Mouse (Mus musculus) midbrain, embryonic 16.5 days (tissue): ENCODE measurements around the gene Olfr444. TPM values are rescaled to one million over a fixed set of nuclear protein-coding genes. Genes with fewer than 3 reads are reported as not detected.

Experiments used
- ATAC-seq: fragments of 200-750 bp; cut with Nextera tagmentation; 2 replicates; pipeline ENCODE4 v1.8.0; 2017; ENCODE audit warnings: moderate TSS enrichment
- H3K27ac ChIP-seq: fragments of 300-500 bp; sonication (generic); 2 replicates; pipeline ENCODE4 v1.5.1; 2014; ENCODE audit warnings: mild to moderate bottlenecking, low read length, mixed read lengths
- H3K27me3 ChIP-seq: fragments of 300-500 bp; sonication (generic); 2 replicates; pipeline ENCODE4 v1.6.1; 2014; ENCODE audit warnings: low read depth, low read length, mixed read lengths; ENCODE audit not compliant: control insufficient read depth, insufficient read depth
- H3K36me3 ChIP-seq: fragments of 300-500 bp; sonication (generic); 2 replicates; pipeline ENCODE4 v1.6.1; 2014; ENCODE audit warnings: mild to moderate bottlenecking, low read length, moderate library complexity, mixed read lengths; ENCODE audit not compliant: control insufficient read depth, insufficient read depth
- H3K4me1 ChIP-seq: fragments of 300-500 bp; sonication (generic); 2 replicates; pipeline ENCODE4 v1.6.1; 2014; ENCODE audit warnings: mild to moderate bottlenecking, low read length, mixed read lengths; ENCODE audit not compliant: control insufficient read depth, insufficient read depth
- H3K4me2 ChIP-seq: fragments of 300-500 bp; sonication (generic); 2 replicates; pipeline ENCODE4 v1.6.1; 2014; ENCODE audit warnings: mild to moderate bottlenecking, low read length, mixed read lengths
- H3K4me3 ChIP-seq: fragments of 300-500 bp; sonication (generic); 2 replicates; pipeline ENCODE4 v1.5.1; 2014; ENCODE audit warnings: low read depth, mild to moderate bottlenecking, low read length, moderate library complexity, mixed read lengths
- H3K9ac ChIP-seq: fragments of 300-500 bp; sonication (generic); 2 replicates; pipeline ENCODE4 v1.6.1; 2014; ENCODE audit warnings: low read depth, low read length, mixed read lengths
- H3K9me3 ChIP-seq: fragments of 300-500 bp; sonication (generic); replicated peaks from 2 replicates; pipeline ENCODE4 v1.6.1; 2014; ENCODE audit warnings: mild to moderate bottlenecking, low read length, mixed read lengths; ENCODE audit not compliant: control insufficient read depth, poor library complexity, severe bottlenecking
- WGBS: fragments of 180-500 bp; shearing (Covaris S2); extraction: QIAGEN DNeasy Blood & Tissue Kit; methylation state at CpG from one replicate; pipeline ENCODE4 v1.1.7; 2014; 5-methylcytosine and 5-hydroxymethylcytosine counted together
- polyA plus RNA-seq: library from polyadenylated mRNA; unstranded; fragments of >200 nt; fragmentation: Nextera tagmentation; extraction: Ambion mirVana; gene quantifications from 2 replicates; pipeline ENCODE4 v1.2.1, GENCODE M21; 2015

The Olfr444 gene
- polyA plus RNA-seq, result not detected in 2 replicates

GRCm38 (mm10) chr6:42948767-42949166 is at the start of gene Olfr444:
TSS of gene Olfr444 (plus strand) at chr6:42949067.
- Histone ChIP-seq H3K4me1 (no peaks in the 10 kb centered on the region), H3K4me3 (no peak within 1 kb of the TSS), H3K27ac (no peak within 1 kb of the TSS), H3K4me2 (no peak within 1 kb of the TSS), H3K9ac (no peak within 1 kb of the TSS), H3K27me3 (no peaks in the 10 kb centered on the region), H3K36me3 (no peaks in the 10 kb centered on the region), H3K9me3 (no peaks in the 10 kb centered on the region)
- 83% methylated on average over 1 of the region's 1 CpGs for WGBS
- ATAC-seq, result no peak

DNA sequence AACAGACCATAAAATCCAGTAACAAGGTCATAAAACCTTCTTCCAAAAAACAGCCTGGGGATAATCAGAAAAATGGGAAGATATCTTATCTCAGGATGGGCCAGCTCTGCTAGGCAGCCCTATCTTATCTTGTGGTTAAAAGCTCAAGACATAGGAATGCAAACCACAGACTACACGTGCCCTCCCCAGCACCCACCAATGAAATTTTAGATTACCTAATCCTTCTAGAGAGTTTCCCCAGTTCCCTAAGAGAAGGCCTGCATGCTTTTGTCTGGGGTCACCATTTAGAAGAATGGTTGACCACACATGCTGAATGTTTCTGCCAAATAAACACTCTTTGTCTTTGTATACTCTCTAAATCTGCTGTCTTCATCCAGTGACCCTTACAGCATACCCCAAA is 48.5 kb upstream of the Olfr444 start:
- H3K4me1 ChIP-seq, result no peaks in the 10 kb centered on the region
- H3K4me2 ChIP-seq, result no peak overlapping the region
- 28% methylated on average over 1 of the region's 1 CpGs for WGBS
- no peak for ATAC-seq
- no peak overlapping the region for H3K9ac ChIP-seq
- no peaks in the 10 kb centered on the region for H3K27me3 ChIP-seq
- no peaks in the 10 kb centered on the region for H3K9me3 ChIP-seq
- H3K27ac ChIP-seq, result no peak overlapping the region
- no peaks in the 10 kb centered on the region for H3K36me3 ChIP-seq
- H3K4me3 ChIP-seq, result no peak overlapping the region

DNA sequence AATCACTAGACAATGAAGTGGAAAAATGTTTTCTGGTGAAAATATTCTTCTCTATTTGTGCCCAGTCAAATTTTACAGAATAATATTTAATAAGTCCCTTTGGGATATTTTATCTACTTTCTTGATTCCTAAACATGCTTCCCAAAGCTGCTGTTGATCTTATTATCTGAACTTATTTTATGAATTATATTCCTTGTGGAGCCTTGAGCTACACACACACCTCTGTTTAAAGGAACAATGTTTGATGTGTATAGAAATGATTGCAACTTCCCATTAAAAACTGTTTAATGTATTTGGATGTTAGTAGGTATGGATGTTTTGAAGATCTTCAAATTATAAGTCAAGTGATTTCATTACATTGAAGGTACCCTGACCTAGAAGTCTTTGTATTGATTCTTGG is 40.3 kb upstream of the Olfr444 start, which contains the start of gene Olfr447:
Olfr447 (plus strand) TSS at position 301 of the 400 bp plus-strand sequence.
- H3K9ac ChIP-seq, result no peak within 1 kb of the TSS
- no peak within 1 kb of the TSS for H3K27ac ChIP-seq
- no peaks in the 10 kb centered on the region for H3K27me3 ChIP-seq
- H3K4me1 ChIP-seq, result no peaks in the 10 kb centered on the region
- no peaks in the 10 kb centered on the region for H3K36me3 ChIP-seq
- no peak for ATAC-seq
- H3K4me3 ChIP-seq, result no peak within 1 kb of the TSS
- H3K4me2 ChIP-seq, result no peak within 1 kb of the TSS
- no peaks in the 10 kb centered on the region for H3K9me3 ChIP-seq

GRCm38 (mm10) chr6:42921077-42921476 is 27.8 kb upstream of the Olfr444 start, which contains the start of gene Olfr446:
TSS of gene Olfr446 (plus strand) at chr6:42921377.
- Histone ChIP-seq H3K9ac (no peak within 1 kb of the TSS), H3K4me2 (no peak within 1 kb of the TSS), H3K36me3 (no peaks in the 10 kb centered on the region), H3K4me1 (no peaks in the 10 kb centered on the region), H3K4me3 (no peak within 1 kb of the TSS), H3K27me3 (no peaks in the 10 kb centered on the region), H3K9me3 (no peaks in the 10 kb centered on the region), H3K27ac (no peak within 1 kb of the TSS)
- ATAC-seq, result no peak
- WGBS, result 69% methylated on average over 2 of the region's 2 CpGs

- Histone ChIP-seq H3K4me3 (no peak overlapping the region), H3K9ac (no peak overlapping the region), H3K27me3 (no peaks in the 10 kb centered on the region), H3K9me3 (no peaks in the 10 kb centered on the region), H3K27ac (no peak overlapping the region), H3K4me1 (no peaks in the 10 kb centered on the region), H3K36me3 (no peaks in the 10 kb centered on the region), H3K4me2 (no peak overlapping the region)
- ATAC-seq, result no peak
Observed at GRCm38 (mm10) chr6:42980377-42980776, 31.5 kb downstream of the Olfr444 start.

Other genes starting within 250 kb of the Olfr444 start
- gene Tcaf1, start 239.0 kb upstream of the Olfr444 start, polyA plus RNA-seq, result 233 and 247 TPM in 2 replicates
- gene Olfr453, start 209.7 kb upstream of the Olfr444 start, polyA plus RNA-seq, result not detected in 2 replicates
- gene Olfr38, start 192.7 kb upstream of the Olfr444 start, polyA plus RNA-seq, result not detected in 2 replicates
- not detected in 2 replicates for gene Olfr452, start 164.0 kb upstream of the Olfr444 start, polyA plus RNA-seq
- gene Olfr450, start 137.1 kb upstream of the Olfr444 start, polyA plus RNA-seq, result not detected in 2 replicates
- not detected in 2 replicates for gene Olfr449, start 114.7 kb upstream of the Olfr444 start, polyA plus RNA-seq
- not detected in 2 replicates for gene Olfr448, start 58.6 kb upstream of the Olfr444 start, polyA plus RNA-seq
- not detected in 2 replicates for gene Olfr447, start 40.2 kb upstream of the Olfr444 start, polyA plus RNA-seq
- gene Olfr446, start 27.7 kb upstream of the Olfr444 start, polyA plus RNA-seq, result not detected in 2 replicates
- gene Olfr441, start 157.3 kb downstream of the Olfr444 start, polyA plus RNA-seq, result not detected in 2 replicates
- not detected in 2 replicates for gene Olfr237-ps1, start 197.5 kb downstream of the Olfr444 start, polyA plus RNA-seq
- 0.06 TPM in 1 of 2 replicates, not detected in the other for gene Olfr437, start 214.2 kb downstream of the Olfr444 start, polyA plus RNA-seq
- gene Olfr13, start 223.1 kb downstream of the Olfr444 start, polyA plus RNA-seq, result not detected in 2 replicates
- gene Olfr435, start 248.1 kb downstream of the Olfr444 start, polyA plus RNA-seq, result not detected in 2 replicates